ENCODE assay signal across 21 mouse cellular contexts in the genomic region with DNA sequence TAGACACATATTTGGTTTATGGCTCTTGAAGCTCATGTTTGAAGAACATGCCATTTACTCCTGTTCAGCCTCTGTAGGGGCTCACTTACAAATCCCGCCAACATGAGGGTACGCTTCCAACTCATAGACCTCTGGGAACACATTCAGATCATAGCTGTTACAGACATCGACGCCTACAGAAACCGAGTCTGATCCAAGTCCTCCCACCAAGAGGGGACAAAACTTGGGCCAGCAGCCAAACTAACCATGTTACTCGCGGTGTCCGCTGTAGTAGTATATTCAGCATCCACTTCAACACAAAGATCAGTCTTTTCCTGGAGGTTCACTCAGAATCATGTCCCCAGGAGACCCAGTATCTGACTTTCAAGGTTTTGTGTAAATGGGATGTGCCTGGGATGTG.
DNase-seq lines count a peak whose midpoint lies in the region; ATAC-seq lines count a peak whose summit lies in the region.
"Had no signal": no experiment of that assay in that cellular context is flagged by ENCODE, and none has a peak within 500 bp of the region (broad histone marks: within the 10 kb centered on the region; RNA-seq: fewer than 3 reads in every experiment).

No protein-coding gene starts in this region.

- peaks cover 8% of the 10 kb centered on the region for H3K4me1 ChIP-seq in kidney, embryonic 16.5 days (ENCODE audit: insufficient read depth, low read length)
- H3K4me1 ChIP-seq: hindbrain, embryonic 15.5 days; midbrain, embryonic 10.5 days; neural tube, embryonic 12.5 days had no signal

- no peak overlapping the region for H3K27ac ChIP-seq in kidney, embryonic 16.5 days (ENCODE audit: low read length)
- H3K27ac ChIP-seq: embryonic facial prominence, embryonic 12.5 days; hindbrain, embryonic 15.5 days; kidney, postnatal 0 days; midbrain, embryonic 10.5 days; neural tube, embryonic 12.5 days had no signal

- peak; percentile 27 for DNase-seq in heart, postnatal 4 days
- DNase-seq in heart, postnatal 14 days, result no peak
- DNase-seq in layer of hippocampus, adult 18-20 months (ENCODE audit: low spot score in 2 of 2), result peak; percentile 48 to 76
- DNase-seq in left cerebral cortex, postnatal 14 days (ENCODE audit: low spot score in 2 of 2), result peak; percentile 51 to 72
- peak; percentile 27 for DNase-seq in right cerebral cortex, postnatal 25 days
- no peak for DNase-seq in ovary, postnatal 10 days (ENCODE audit: low spot score)
- DNase-seq: adrenal gland, postnatal 10 days; B cell, adult 2 months; cerebellum, adult 18-20 months; heart, adult 18-20 months; lung, adult 18-20 months; lung, postnatal 4 days; spleen, adult 18-20 months; thymus, adult 18-20 months had no signal

- no peak overlapping the region for H3K4me2 ChIP-seq in kidney, embryonic 16.5 days (replicated peaks; ENCODE audit: low read depth, low read length)
- H3K4me2 ChIP-seq: embryonic facial prominence, embryonic 12.5 days; hindbrain, embryonic 15.5 days; neural tube, embryonic 12.5 days had no signal

- no peaks in the 10 kb centered on the region for H3K27me3 ChIP-seq in kidney, embryonic 16.5 days (ENCODE audit: insufficient read depth, low read length)
- H3K27me3 ChIP-seq: embryonic facial prominence, embryonic 12.5 days; hindbrain, embryonic 15.5 days; neural tube, embryonic 12.5 days had no signal

- no peak overlapping the region for H3K9ac ChIP-seq in kidney, embryonic 16.5 days (replicated peaks; ENCODE audit: low read length)
- H3K9ac ChIP-seq: embryonic facial prominence, embryonic 12.5 days; hindbrain, embryonic 15.5 days; neural tube, embryonic 12.5 days had no signal

- no peaks in the 10 kb centered on the region; the same call in 1 of the 2 replicates for H3K36me3 ChIP-seq in kidney, embryonic 16.5 days (ENCODE audit: insufficient read depth, low read length)
- H3K36me3 ChIP-seq: embryonic facial prominence, embryonic 12.5 days; hindbrain, embryonic 15.5 days; neural tube, embryonic 12.5 days had no signal

- intact Hi-C loops in heart, postnatal 14 days (cut with DNase I), result no loop called here
- intact Hi-C loops in left cerebral cortex, postnatal 14 days (cut with DNase I), result no loop called here

- H3K4me3 ChIP-seq in kidney, embryonic 16.5 days (ENCODE audit: low read length), result no peak overlapping the region
- H3K4me3 ChIP-seq: embryonic facial prominence, embryonic 12.5 days; hindbrain, embryonic 15.5 days; midbrain, embryonic 10.5 days; neural tube, embryonic 12.5 days had no signal

- no peaks in the 10 kb centered on the region for H3K9me3 ChIP-seq in kidney, embryonic 16.5 days (ENCODE audit: low read length)
- H3K9me3 ChIP-seq: embryonic facial prominence, embryonic 12.5 days; hindbrain, embryonic 15.5 days; midbrain, embryonic 10.5 days; neural tube, embryonic 12.5 days had no signal

- WGBS in kidney, embryonic 16.5 days, result 78% methylated on average over 8 of the region's 8 CpGs

- no peak for ATAC-seq in kidney, embryonic 16.5 days (ENCODE audit: low FRiP score, low TSS enrichment)
- ATAC-seq: intestine, postnatal 0 days had no signal

Comparison
In these comparisons a context has a peak if more than half of its experiments do, and no peak if none do; other contexts are left out.
1. DNase-seq: peak in heart, postnatal 4 days (single experiment), layer of hippocampus, adult 18-20 months (2 of 2), left cerebral cortex, postnatal 14 days (2 of 2) and right cerebral cortex, postnatal 25 days (single experiment); none in heart, postnatal 14 days (0 of 2) and ovary, postnatal 10 days (single experiment).